Mouse (Mus musculus) G1E (cell line): ENCODE results near the gene Smoc2. TPM values are rescaled to one million over a fixed set of nuclear protein-coding genes. Genes with fewer than 3 reads are reported as not detected.

Experiments
- ATAC-seq: 2 replicates; pipeline ENCODE4 v1.8.0; 2016; ENCODE audit warnings: mild to moderate bottlenecking; ENCODE audit not compliant: insufficient number of reproducible peaks, poor library complexity, low FRiP score, severe bottlenecking; ENCODE audit errors: extremely low read depth
- DNase-seq: peaks from one replicate; pipeline ENCODE4 v3.0.0; 2012; ENCODE audit warnings: low spot score
- H3K27me3 ChIP-seq: 2 replicates; pipeline ENCODE4 v1.6.1; 2012; ENCODE audit warnings: mild to moderate bottlenecking, low read length, inconsistent platforms; ENCODE audit not compliant: insufficient read depth
- H3K36me3 ChIP-seq: replicated peaks from 2 replicates; pipeline ENCODE3; 2012; ENCODE audit warnings: mild to moderate bottlenecking, inconsistent platforms
- H3K4me1 ChIP-seq: 2 replicates; pipeline ENCODE4 v1.6.1; 2012; ENCODE audit warnings: low read depth, low read length, inconsistent platforms, mixed read lengths; ENCODE audit not compliant: insufficient read depth
- H3K4me3 ChIP-seq: 2 replicates; pipeline ENCODE4 v1.5.1; 2012; ENCODE audit warnings: low read depth, mild to moderate bottlenecking, inconsistent platforms, low read length, moderate library complexity, mixed read lengths
- H3K9me3 ChIP-seq: replicated peaks from 2 replicates; pipeline ENCODE4 v1.6.1; 2012; ENCODE audit warnings: inconsistent platforms
- CTCF ChIP-seq: IDR thresholded peaks from 2 replicates; pipeline ENCODE4 v1.5.1; 2012; ENCODE audit warnings: low read depth, low read length, inconsistent platforms, mixed read lengths
- GATA1 ChIP-seq: IDR thresholded peaks from 2 replicates; pipeline ENCODE4 v1.6.1; 2012; ENCODE audit warnings: borderline replicate concordance, low read length, inconsistent platforms, mixed read lengths
- GATA2 ChIP-seq: IDR thresholded peaks from 2 replicates; pipeline ENCODE4 v1.6.1; 2012; ENCODE audit warnings: low read depth, low read length, inconsistent platforms, borderline replicate concordance
- POLR2AphosphoS5 ChIP-seq: IDR thresholded peaks from 2 replicates; pipeline ENCODE4 v1.6.1; 2012; ENCODE audit warnings: low read depth, low read length, inconsistent platforms; ENCODE audit not compliant: insufficient replicate concordance
- TAL1 ChIP-seq: conservative IDR thresholded peaks from 2 replicates; pipeline ENCODE4 v1.6.1; 2012; ENCODE audit warnings: low read depth, low read length, inconsistent platforms, mixed read lengths
- polyA plus RNA-seq: library from polyadenylated mRNA; stranded (reverse); fragments of >175 nt; gene quantifications from 2 replicates; pipeline ENCODE4 v1.2.3, GENCODE M21; 2012
- total RNA-seq, 2 experiments: library from RNA; stranded (forward) in 1 of 2; stranded (reverse) in 1 of 2; fragments of 200-1000 nt in 1 of 2; fragments of >200 nt in 1 of 2; fragmentation: Nextera tagmentation in 1 of 2; gene quantifications; 2 replicates each; pipeline ENCODE4 v1.2.3; 2014 to 2017

Gene Smoc2
- total RNA-seq (2014; fragmentation: Nextera tagmentation): not detected in 2 replicates
- total RNA-seq (2017): 0.06 and 0.55 TPM in 2 replicates
- polyA plus RNA-seq: not detected in 2 replicates

DNA sequence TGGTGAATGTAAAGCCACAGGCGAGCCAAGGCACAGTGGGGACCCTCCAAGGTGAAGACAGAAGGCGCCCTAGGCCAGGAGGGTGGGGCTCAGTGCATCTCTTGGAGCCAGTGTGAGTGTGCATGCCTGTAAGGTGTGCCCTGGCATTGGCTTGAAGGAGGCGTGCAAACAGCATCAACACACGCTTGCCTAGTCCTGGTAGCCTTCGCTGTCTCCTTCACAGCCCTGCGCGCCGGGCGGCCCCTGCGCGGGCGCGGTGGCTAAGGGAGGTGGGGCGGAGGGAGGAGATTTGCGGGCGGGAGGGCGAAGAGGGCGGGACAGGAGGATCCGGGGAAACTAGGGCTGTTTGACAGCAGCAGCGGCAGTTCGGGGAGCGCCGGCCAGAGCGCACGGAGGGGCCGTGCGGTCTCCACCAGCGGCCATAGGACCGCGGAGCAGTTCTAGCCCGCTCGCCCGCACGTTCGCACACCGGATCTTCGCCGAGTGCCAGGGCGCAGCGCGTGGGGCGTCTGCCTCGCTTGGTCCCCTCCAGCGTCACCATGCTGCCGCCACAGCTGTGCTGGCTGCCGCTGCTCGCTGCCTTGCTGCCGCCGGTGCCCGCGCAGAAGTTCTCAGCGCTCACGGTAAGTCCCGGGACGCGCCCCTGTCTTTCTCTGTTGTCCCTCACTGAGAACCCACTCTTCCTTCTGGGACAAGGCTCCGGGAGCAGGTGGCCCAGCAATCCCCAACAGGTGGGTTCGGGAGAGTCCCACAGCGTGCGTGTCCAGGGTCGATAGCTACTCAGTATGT is at the start of gene Smoc2:
Gene Smoc2 (plus strand): TSS at position 330 of the 789 bp plus-strand sequence.
- no peak for ATAC-seq
- DNase-seq: no peak
- Histone ChIP-seq H3K4me1 (no peaks in the 10 kb centered on the region), H3K36me3 (no peaks in the 10 kb centered on the region), H3K4me3 (no peak within 1 kb of the TSS), H3K9me3 (peaks cover 20% of the 10 kb centered on the region), H3K27me3 (peaks cover 8% of the 10 kb centered on the region)
- TF ChIP-seq TAL1 (no peak), POLR2AphosphoS5 (no peak), GATA2 (no peak), GATA1 (no peak), CTCF (no peak)

- TF ChIP-seq CTCF (no peak), POLR2AphosphoS5 (no peak), GATA1 (no peak), GATA2 (no peak), TAL1 (no peak)
- DNase-seq (no peak), ATAC-seq (no peak)
- H3K9me3 ChIP-seq: peaks cover 20% of the 10 kb centered on the region
- no peaks in the 10 kb centered on the region for H3K4me1 ChIP-seq
- no peak overlapping the region for H3K4me3 ChIP-seq
- H3K27me3 ChIP-seq: peaks cover 13% of the 10 kb centered on the region; the same call in 1 of the 2 replicates
- H3K36me3 ChIP-seq: no peaks in the 10 kb centered on the region
These were observed 48.4 kb upstream of the Smoc2 start for GRCm38 (mm10) chr17:14230698-14231430.

DNA sequence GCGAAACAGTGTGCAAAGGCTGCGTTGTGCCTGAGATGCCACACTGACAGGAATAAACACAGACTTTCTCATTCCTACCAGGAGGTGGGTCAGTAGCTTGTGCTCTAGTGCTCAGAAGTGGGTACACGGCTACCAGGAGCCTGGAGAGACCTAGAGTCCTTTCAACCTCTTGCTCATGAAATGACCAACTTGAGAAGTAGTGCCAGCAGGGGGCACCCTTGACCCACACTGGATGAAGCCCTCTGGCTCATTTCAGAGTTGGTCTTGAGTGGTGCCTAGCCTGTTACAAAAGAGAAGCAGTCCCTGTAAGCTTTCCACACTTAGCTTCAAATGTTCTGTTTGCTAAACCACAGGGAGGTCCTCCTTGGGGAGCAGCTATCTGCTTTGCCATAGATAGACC is 46.7 kb upstream of the Smoc2 start:
- DNase-seq (no peak), ATAC-seq (no peak)
- Histone ChIP-seq H3K9me3 (peaks cover 16% of the 10 kb centered on the region), H3K27me3 (peaks cover 4% of the 10 kb centered on the region; the same call in 1 of the 2 replicates), H3K4me1 (no peaks in the 10 kb centered on the region), H3K36me3 (no peaks in the 10 kb centered on the region), H3K4me3 (no peak overlapping the region)
- TF ChIP-seq POLR2AphosphoS5 (no peak), GATA1 (no peak), TAL1 (no peak), CTCF (no peak)

DNA sequence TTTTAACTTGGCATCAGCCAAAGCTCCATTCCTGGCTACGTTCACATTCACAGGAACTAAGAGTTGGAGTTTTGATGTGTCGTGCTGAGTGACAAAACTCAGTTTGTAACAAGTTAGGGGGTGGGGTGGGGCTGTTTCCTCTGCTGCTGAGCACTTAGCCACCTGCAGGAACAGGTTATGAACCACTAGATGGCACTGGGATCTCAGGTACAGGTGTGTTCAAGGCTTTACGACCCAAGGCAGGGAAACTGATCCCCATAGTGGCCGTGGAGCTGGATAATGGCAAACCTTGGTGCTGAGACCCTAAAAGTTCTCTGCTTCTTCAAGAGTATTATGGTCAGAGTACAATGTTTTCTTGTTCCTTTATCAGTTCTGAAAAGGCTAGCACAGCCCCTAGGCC is 45.6 kb upstream of the Smoc2 start:
- Histone ChIP-seq H3K36me3 (no peaks in the 10 kb centered on the region), H3K27me3 (peaks cover 5% of the 10 kb centered on the region; the same call in 1 of the 2 replicates), H3K4me1 (no peaks in the 10 kb centered on the region), H3K4me3 (no peak overlapping the region), H3K9me3 (peaks cover 14% of the 10 kb centered on the region)
- ATAC-seq (no peak), DNase-seq (no peak)
- TF ChIP-seq POLR2AphosphoS5 (no peak), GATA1 (no peak), CTCF (no peak), TAL1 (no peak), GATA2 (no peak)

DNA sequence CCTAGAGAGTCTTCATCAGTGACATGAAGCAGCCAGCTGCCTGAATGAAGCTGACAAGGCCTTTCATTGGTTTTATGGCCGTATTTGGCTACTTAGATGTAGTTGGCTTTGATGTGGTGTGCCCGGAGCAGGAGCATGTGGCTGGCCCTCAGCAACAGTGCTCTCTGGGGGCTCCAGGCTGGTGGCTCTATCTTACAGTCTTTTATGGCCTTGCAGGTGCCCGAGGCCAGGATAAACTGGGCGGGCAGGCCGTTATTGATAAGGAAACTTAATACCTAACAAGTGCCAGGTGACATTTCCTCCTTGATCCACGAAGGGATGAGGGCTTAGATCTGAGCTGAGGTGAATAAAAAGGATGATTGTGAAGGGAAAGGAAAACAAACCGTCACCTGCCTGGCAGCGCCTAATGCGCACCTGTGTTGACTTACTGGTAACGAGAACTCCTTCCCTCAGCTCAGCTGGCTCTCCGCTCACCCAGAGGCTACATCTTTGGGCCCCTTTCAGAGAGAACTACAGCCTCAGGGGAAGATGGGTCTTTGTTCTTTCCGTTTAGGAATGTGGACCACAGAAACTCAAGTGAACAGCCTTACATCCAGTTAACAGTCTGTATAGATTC is 44.4 kb upstream of the Smoc2 start:
- Histone ChIP-seq H3K36me3 (no peaks in the 10 kb centered on the region), H3K9me3 (peaks cover 9% of the 10 kb centered on the region), H3K27me3 (peaks cover 11% of the 10 kb centered on the region; the same call in 1 of the 2 replicates), H3K4me1 (no peaks in the 10 kb centered on the region), H3K4me3 (no peak overlapping the region)
- ATAC-seq (no peak), DNase-seq (no peak)
- TF ChIP-seq GATA2 (no peak), CTCF (no peak), GATA1 (no peak), POLR2AphosphoS5 (no peak), TAL1 (no peak)

DNA sequence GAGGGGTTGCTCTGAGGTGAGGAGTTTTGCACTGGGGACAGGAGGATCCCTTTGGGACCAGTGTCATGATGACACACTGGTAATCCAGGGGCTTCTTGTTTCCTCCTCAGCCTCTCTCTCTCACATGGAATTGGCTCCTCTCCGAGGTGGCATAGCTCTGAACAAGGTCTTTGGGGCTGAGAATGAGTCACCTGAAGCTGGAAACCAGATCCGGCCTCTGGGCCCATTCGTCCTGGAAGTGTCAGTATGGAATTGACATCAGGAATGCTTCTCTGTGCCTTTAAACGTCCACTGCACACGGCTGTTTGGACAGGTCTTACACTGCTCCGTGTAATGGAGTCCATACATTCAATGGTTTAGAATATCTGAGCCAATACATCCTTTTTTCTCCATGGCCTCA is 42.2 kb upstream of the Smoc2 start:
- no peaks in the 10 kb centered on the region for H3K4me1 ChIP-seq
- H3K4me3 ChIP-seq: no peak overlapping the region
- peaks cover 13% of the 10 kb centered on the region for H3K9me3 ChIP-seq
- TF ChIP-seq POLR2AphosphoS5 (no peak), CTCF (no peak), GATA2 (no peak), GATA1 (no peak), TAL1 (no peak)
- H3K27me3 ChIP-seq: peaks cover 11% of the 10 kb centered on the region; the same call in 1 of the 2 replicates
- H3K36me3 ChIP-seq: no peaks in the 10 kb centered on the region
- ATAC-seq (no peak), DNase-seq (no peak)
